Mouse (Mus musculus) embryonic facial prominence, embryonic 11.5 days (tissue): ENCODE results near the gene Phf19. TPM values are rescaled to one million over a fixed set of nuclear protein-coding genes. Genes with fewer than 3 reads are reported as not detected.

Experiments
- ATAC-seq: fragments of 200-750 bp; cut with Nextera tagmentation; replicated peaks from 2 replicates; pipeline ENCODE4 v1.8.0; 2017; ENCODE audit warnings: low read depth; ENCODE audit not compliant: insufficient number of reproducible peaks, low FRiP score, low TSS enrichment
- DNase-seq: peaks from one replicate; pipeline ENCODE4 v3.0.0-alpha.2; 2015; ENCODE audit warnings: low spot score
- H3K27ac ChIP-seq: fragments of 300-500 bp; sonication (generic); replicated peaks from 2 replicates; pipeline ENCODE4 v1.5.1; 2014; ENCODE audit warnings: mild to moderate bottlenecking, low read depth, low read length, control low read depth
- H3K27me3 ChIP-seq: fragments of 300-500 bp; sonication (generic); 2 replicates; pipeline ENCODE4 v1.6.1; 2014; ENCODE audit warnings: mild to moderate bottlenecking, low read length, moderate library complexity, mixed read lengths; ENCODE audit not compliant: control insufficient read depth, insufficient read depth
- H3K36me3 ChIP-seq: fragments of 300-500 bp; sonication (generic); replicated peaks from 2 replicates; pipeline ENCODE4 v1.6.1; 2014; ENCODE audit warnings: low read depth, mild to moderate bottlenecking, low read length, moderate library complexity, mixed read lengths; ENCODE audit not compliant: control insufficient read depth, insufficient read depth
- H3K4me1 ChIP-seq: fragments of 300-500 bp; sonication (generic); 2 replicates; pipeline ENCODE4 v1.6.1; 2014; ENCODE audit warnings: low read length, mixed read lengths; ENCODE audit not compliant: control insufficient read depth, insufficient read depth
- H3K4me2 ChIP-seq: fragments of 300-500 bp; sonication (generic); 2 replicates; pipeline ENCODE4 v1.6.1; 2014; ENCODE audit warnings: low read depth, mild to moderate bottlenecking, control low read depth, low read length, moderate library complexity
- H3K4me3 ChIP-seq: fragments of 300-500 bp; sonication (generic); 2 replicates; pipeline ENCODE4 v1.5.1; 2014; ENCODE audit warnings: low read depth, low read length, control low read depth
- H3K9ac ChIP-seq: fragments of 300-500 bp; sonication (generic); replicated peaks from 2 replicates; pipeline ENCODE4 v1.6.1; 2014; ENCODE audit warnings: mild to moderate bottlenecking, control low read depth, low read length
- H3K9me3 ChIP-seq: fragments of 300-500 bp; sonication (generic); replicated peaks from 2 replicates; pipeline ENCODE4 v1.6.1; 2016; ENCODE audit warnings: mild to moderate bottlenecking, low read length, inconsistent platforms, mixed read lengths; ENCODE audit not compliant: control insufficient read depth
- WGBS: fragments of 180-500 bp; shearing (Covaris S2); extraction: QIAGEN DNeasy Blood & Tissue Kit; methylation state at CpG from one replicate; pipeline ENCODE4 v1.1.7; 2014; 5-methylcytosine and 5-hydroxymethylcytosine counted together
- polyA plus RNA-seq: library from polyadenylated mRNA; unstranded; fragments of >200 nt; fragmentation: Nextera tagmentation; extraction: Ambion mirVana; gene quantifications from 2 replicates; pipeline ENCODE4 v1.2.1, GENCODE M21; 2014

Phf19 gene
- polyA plus RNA-seq, 1 experiment from 2014 or later, result 2.2 TPM

GRCm38 (mm10) chr2:34937460-34937859 is 23.6 kb upstream of the Phf19 start:
- 40% methylated on average over 5 of the region's 5 CpGs for WGBS
- Histone ChIP-seq H3K9me3 (no peaks in the 10 kb centered on the region), H3K4me3 (no peak overlapping the region), H3K27me3 (no peaks in the 10 kb centered on the region), H3K9ac (no peak overlapping the region), H3K36me3 (no peaks in the 10 kb centered on the region), H3K4me1 (no peaks in the 10 kb centered on the region), H3K4me2 (no peak overlapping the region), H3K27ac (no peak overlapping the region)
- ATAC-seq, result no peak
- no peak for DNase-seq

- H3K4me1 ChIP-seq, result no peaks in the 10 kb centered on the region
- no peak overlapping the region for H3K9ac ChIP-seq
- H3K27ac ChIP-seq, result no peak overlapping the region
- ATAC-seq, result no peak
- no peak overlapping the region for H3K4me3 ChIP-seq
- no peaks in the 10 kb centered on the region for H3K27me3 ChIP-seq
- no peaks in the 10 kb centered on the region for H3K9me3 ChIP-seq
- DNase-seq, result no peak
- no peaks in the 10 kb centered on the region for H3K36me3 ChIP-seq
- WGBS, result 66% methylated on average over 5 of the region's 5 CpGs
- no peak overlapping the region for H3K4me2 ChIP-seq
Measured at GRCm38 (mm10) chr2:34927320-34927719, 13.5 kb upstream of the Phf19 start.

GRCm38 (mm10) chr2:34922729-34923128 is 8.9 kb upstream of the Phf19 start:
- Histone ChIP-seq H3K36me3 (no peaks in the 10 kb centered on the region), H3K27me3 (no peaks in the 10 kb centered on the region), H3K9me3 (no peaks in the 10 kb centered on the region), H3K9ac (no peak overlapping the region), H3K4me2 (no peak overlapping the region), H3K4me1 (no peaks in the 10 kb centered on the region), H3K4me3 (no peak overlapping the region), H3K27ac (no peak overlapping the region)
- 20% methylated on average over 2 of the region's 2 CpGs for WGBS
- no peak for ATAC-seq
- no peak for DNase-seq

- Histone ChIP-seq H3K4me3 (no peak overlapping the region), H3K27me3 (no peaks in the 10 kb centered on the region; the same call in none of the 2 replicates), H3K36me3 (no peaks in the 10 kb centered on the region), H3K4me1 (no peaks in the 10 kb centered on the region), H3K4me2 (no peak overlapping the region), H3K9me3 (no peaks in the 10 kb centered on the region), H3K27ac (no peak overlapping the region), H3K9ac (no peak overlapping the region)
- WGBS, result 57% methylated on average over 2 of the region's 2 CpGs
- ATAC-seq, result no peak
- no peak for DNase-seq
Measured at GRCm38 (mm10) chr2:34920144-34920543, 6.3 kb upstream of the Phf19 start.

GRCm38 (mm10) chr2:34915103-34915502 is 1.3 kb upstream of the Phf19 start:
- Histone ChIP-seq H3K4me1 (no peaks in the 10 kb centered on the region; the same call in 1 of the 2 replicates), H3K27me3 (peaks cover 23% of the 10 kb centered on the region), H3K4me2 (no peak overlapping the region), H3K9ac (no peak overlapping the region), H3K4me3 (no peak overlapping the region), H3K36me3 (no peaks in the 10 kb centered on the region), H3K9me3 (no peaks in the 10 kb centered on the region), H3K27ac (no peak overlapping the region)
- WGBS, result 25% methylated on average over 2 of the region's 2 CpGs
- DNase-seq, result no peak
- no peak for ATAC-seq

- DNase-seq (no peak), ATAC-seq (no peak)
- no peaks in the 10 kb centered on the region; the same call in 1 of the 2 replicates for H3K4me1 ChIP-seq
- no peak overlapping the region for H3K27ac ChIP-seq
- peaks cover 23% of the 10 kb centered on the region for H3K27me3 ChIP-seq
- H3K9ac ChIP-seq, result no peak overlapping the region
- H3K4me3 ChIP-seq, result no peak overlapping the region
- no peaks in the 10 kb centered on the region for H3K36me3 ChIP-seq
- H3K4me2 ChIP-seq, result no peak overlapping the region
- H3K9me3 ChIP-seq, result no peaks in the 10 kb centered on the region
- 7% methylated on average over 2 of the region's 2 CpGs for WGBS
Measured at GRCm38 (mm10) chr2:34914823-34915082, 927 bp upstream of the Phf19 start.

- 5% methylated on average over 37 of the region's 50 CpGs for WGBS
- H3K9me3 ChIP-seq, result no peaks in the 10 kb centered on the region
- ATAC-seq (peak; percentile 42; the same call in 1 of the 2 replicates), DNase-seq (peak; percentile 34)
- no peak overlapping the region for H3K27ac ChIP-seq
- H3K9ac ChIP-seq, result peak overlapping the region; percentile 59
- H3K4me3 ChIP-seq, result peak overlapping the region; percentile 63
- no peaks in the 10 kb centered on the region; the same call in 1 of the 2 replicates for H3K4me1 ChIP-seq
- peak overlapping the region; percentile 98 for H3K4me2 ChIP-seq
- H3K27me3 ChIP-seq, result peaks cover 23% of the 10 kb centered on the region
- no peaks in the 10 kb centered on the region for H3K36me3 ChIP-seq
Measured at GRCm38 (mm10) chr2:34914069-34914822, 420 bp upstream of the Phf19 start.

GRCm38 (mm10) chr2:34912613-34913012 is 1.2 kb downstream of the Phf19 start:
- ATAC-seq (no peak), DNase-seq (no peak)
- H3K36me3 ChIP-seq, result no peaks in the 10 kb centered on the region
- peaks cover 23% of the 10 kb centered on the region for H3K27me3 ChIP-seq
- H3K4me2 ChIP-seq, result no peak overlapping the region
- no peaks in the 10 kb centered on the region; the same call in 1 of the 2 replicates for H3K4me1 ChIP-seq
- no peaks in the 10 kb centered on the region for H3K9me3 ChIP-seq
- 35% methylated on average over 7 of the region's 7 CpGs for WGBS
- H3K9ac ChIP-seq, result no peak overlapping the region
- H3K4me3 ChIP-seq, result no peak overlapping the region
- no peak overlapping the region for H3K27ac ChIP-seq
